Mouse (Mus musculus) right cerebral cortex, adult 2 months (tissue): ENCODE results near the gene Emc4.

Source experiments
- DNase-seq, 2 experiments: peaks; one replicate each; pipeline ENCODE4 v3.0.0; 2021 to 2022; ENCODE audit warnings: low spot score in 2 of 2

Gene Emc4

GRCm38 (mm10) chr2:112339736-112340135 is 28.1 kb downstream of the Emc4 start:
- no peak for DNase-seq

GRCm38 (mm10) chr2:112337211-112337610 is 30.6 kb downstream of the Emc4 start:
- DNase-seq: no peak

GRCm38 (mm10) chr2:112332051-112332898 is 35.6 kb downstream of the Emc4 start:
- DNase-seq: no peak

- no peak for DNase-seq
Measured at GRCm38 (mm10) chr2:112328069-112328777, 39.6 kb downstream of the Emc4 start.

GRCm38 (mm10) chr2:112318905-112319304 is 48.9 kb downstream of the Emc4 start:
- no peak for DNase-seq

- no peak for DNase-seq
Measured at GRCm38 (mm10) chr2:112318227-112318626, 49.6 kb downstream of the Emc4 start.

GRCm38 (mm10) chr2:112315638-112316037 is 52.2 kb downstream of the Emc4 start:
- no peak for DNase-seq
